Mouse (Mus musculus): ENCODE measurements around the gene Coro6. TPM values are rescaled to one million over a fixed set of nuclear protein-coding genes. Genes with fewer than 3 reads are reported as not detected.

The Coro6 gene
- polyA plus RNA-seq (2012; fragmentation: generic; extraction: Trizol): 50.6 TPM

DNA sequence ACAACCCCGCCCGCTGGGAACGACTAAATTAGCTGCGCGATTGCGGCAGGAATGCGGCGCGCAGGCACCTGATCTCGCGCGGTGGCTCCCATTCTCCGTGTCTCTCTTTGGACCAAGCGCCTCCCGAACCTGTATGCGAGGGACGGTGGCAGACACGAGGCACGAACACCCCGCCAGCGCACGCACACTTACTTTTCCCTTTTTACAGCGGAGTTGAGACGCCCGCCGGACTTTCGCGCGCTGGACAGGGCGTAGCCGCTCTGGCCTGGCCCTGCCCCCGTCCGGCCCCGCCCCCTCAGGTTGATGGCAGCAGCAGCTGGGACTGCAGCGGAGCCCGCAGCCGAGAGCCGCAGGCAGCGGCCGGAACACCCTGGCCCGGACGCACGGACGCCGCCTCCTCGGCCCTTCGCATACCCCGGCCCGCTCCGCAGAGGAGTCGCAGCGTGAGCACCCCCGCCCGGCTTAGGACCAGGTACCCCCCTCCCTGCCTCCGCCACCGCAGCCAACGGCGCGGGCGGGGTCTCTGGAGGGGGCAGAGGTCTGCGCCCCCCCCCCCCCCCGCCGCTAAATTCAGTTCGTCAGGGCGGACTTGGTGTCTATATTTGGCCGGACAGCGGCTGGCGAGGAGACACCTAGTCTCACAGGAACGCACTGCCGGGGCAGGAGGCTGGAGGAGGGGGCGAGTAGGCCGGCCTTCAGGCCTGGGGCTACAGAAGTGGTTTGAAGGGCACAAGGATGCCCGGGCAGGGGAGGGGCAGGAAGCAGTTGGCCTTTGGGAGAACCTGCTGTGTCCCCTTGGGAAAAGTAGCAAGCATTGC is at the start of gene Coro6:
Coro6 (plus strand) TSS at position 129 of the 818 bp plus-strand sequence.
- Histone ChIP-seq H3K79me2 (ENCODE audit: control insufficient read depth, insufficient read depth) (no peaks in the 10 kb centered on the region), H3K4me2 (ENCODE audit: low read depth) (peak within 1 kb of the TSS; percentile 98), H3K36me3 (ENCODE audit: control insufficient read depth, insufficient read depth) (no peaks in the 10 kb centered on the region), H3ac (ENCODE audit: control insufficient read depth, insufficient read length) (peak within 1 kb of the TSS; percentile 30), H3K4me3 (peak within 1 kb of the TSS; percentile 35), H3K27me3 (ENCODE audit: control insufficient read depth, insufficient read depth, insufficient read length) (no peaks in the 10 kb centered on the region)
- TF ChIP-seq E2F4 (IDR thresholded peaks at IDR 0.05; ENCODE audit: insufficient read depth) (peak; percentile 70), MYOG (IDR thresholded peaks at IDR 0.05; ENCODE audit: control insufficient read depth in 1 of 3, insufficient read depth in 1 of 3, insufficient read length in 2 of 3, low read depth in 2 of 3) (peak; percentile 7 to 93 (median 82)), REST (IDR thresholded peaks at IDR 0.05; ENCODE audit: insufficient read depth, insufficient read length) (no peak), POLR2AphosphoS2 (IDR thresholded peaks at IDR 0.05; ENCODE audit: insufficient read length, low read depth) (peak; percentile 91), POLR2A (IDR thresholded peaks at IDR 0.05; ENCODE audit: insufficient read length, low read depth) (peak; percentile 97), TCF12 (IDR thresholded peaks at IDR 0.05; ENCODE audit: insufficient read depth, poor library complexity, severe bottlenecking) (no peak), CEBPB (IDR thresholded peaks at IDR 0.05; ENCODE audit: insufficient read depth, poor library complexity, severe bottlenecking) (no peak), USF1 (IDR thresholded peaks at IDR 0.05; ENCODE audit: low read depth) (no peak), MYOD1 (IDR thresholded peaks at IDR 0.05; ENCODE audit: control insufficient read depth in 1 of 3, insufficient read length in 2 of 3, low read depth in 2 of 3) (peak in 2 of 3 experiments; percentile 97 to 99), TCF3 (IDR thresholded peaks at IDR 0.05; ENCODE audit: insufficient read length, low read depth) (peak; percentile 81)

DNA sequence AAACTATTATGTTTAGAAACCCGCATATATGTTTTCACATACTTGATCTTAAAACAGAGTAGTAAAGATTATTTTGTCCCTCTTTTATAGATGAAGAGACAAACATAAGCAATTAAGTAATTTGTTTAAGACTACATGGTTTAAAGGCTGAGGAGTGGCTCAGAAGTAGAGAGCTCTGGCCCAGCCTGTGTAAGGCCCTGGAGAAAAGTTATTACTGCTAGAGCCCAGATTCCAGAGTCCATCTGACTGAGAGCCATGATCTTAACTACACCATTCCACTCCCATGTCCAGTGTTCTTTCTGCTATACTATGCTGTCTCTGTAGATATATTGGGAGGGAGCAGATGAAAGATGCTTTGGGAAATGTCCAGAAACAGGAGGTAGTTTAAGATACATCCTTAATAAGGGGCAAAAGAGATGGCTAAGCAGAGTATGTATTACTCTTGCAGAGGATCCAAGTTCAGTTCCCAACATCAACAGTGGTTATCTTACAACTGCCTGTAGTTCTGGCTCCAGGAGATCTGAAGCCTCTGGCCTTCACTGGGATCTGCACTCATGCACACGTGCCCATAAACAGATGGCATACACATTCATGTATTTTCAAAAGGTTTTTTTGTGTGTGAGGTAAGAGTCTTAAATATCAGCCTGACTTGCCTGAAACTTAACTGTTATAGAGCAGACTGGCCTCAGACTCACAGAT is 47.9 kb upstream of the Coro6 start:
- Histone ChIP-seq H3ac (ENCODE audit: control insufficient read depth, insufficient read length) (no peak overlapping the region), H3K79me2 (ENCODE audit: control insufficient read depth, insufficient read depth) (no peaks in the 10 kb centered on the region), H3K27me3 (ENCODE audit: control insufficient read depth, insufficient read depth, insufficient read length) (no peaks in the 10 kb centered on the region), H3K36me3 (ENCODE audit: control insufficient read depth, insufficient read depth) (no peaks in the 10 kb centered on the region), H3K4me2 (ENCODE audit: low read depth) (no peak overlapping the region), H3K4me3 (no peak overlapping the region)
- TF ChIP-seq REST (IDR thresholded peaks at IDR 0.05; ENCODE audit: insufficient read depth, insufficient read length): no peak
- no peak for TF ChIP-seq MAX (IDR thresholded peaks at IDR 0.05; ENCODE audit: low read depth)
- no peak for TF ChIP-seq MYOG (IDR thresholded peaks at IDR 0.05; ENCODE audit: control insufficient read depth in 1 of 3, insufficient read depth in 1 of 3, insufficient read length in 2 of 3, low read depth in 2 of 3)
- TF ChIP-seq POLR2A (IDR thresholded peaks at IDR 0.05; ENCODE audit: insufficient read length, low read depth): no peak

- Histone ChIP-seq H3K36me3 (ENCODE audit: control insufficient read depth, insufficient read depth) (no peaks in the 10 kb centered on the region), H3K4me3 (no peak overlapping the region), H3K27me3 (ENCODE audit: control insufficient read depth, insufficient read depth, insufficient read length) (no peaks in the 10 kb centered on the region), H3K79me2 (ENCODE audit: control insufficient read depth, insufficient read depth) (no peaks in the 10 kb centered on the region), H3ac (ENCODE audit: control insufficient read depth, insufficient read length) (no peak overlapping the region), H3K4me2 (ENCODE audit: low read depth) (no peak overlapping the region)
- TF ChIP-seq MYOD1 (IDR thresholded peaks at IDR 0.05; ENCODE audit: control insufficient read depth in 1 of 3, insufficient read length in 2 of 3, low read depth in 2 of 3) (peak in 1 of 3 experiments; percentile 33), TCF12 (IDR thresholded peaks at IDR 0.05; ENCODE audit: insufficient read depth, poor library complexity, severe bottlenecking) (no peak)
Observed at GRCm38 (mm10) chr11:77416212-77417000, 45.8 kb upstream of the Coro6 start.

DNA sequence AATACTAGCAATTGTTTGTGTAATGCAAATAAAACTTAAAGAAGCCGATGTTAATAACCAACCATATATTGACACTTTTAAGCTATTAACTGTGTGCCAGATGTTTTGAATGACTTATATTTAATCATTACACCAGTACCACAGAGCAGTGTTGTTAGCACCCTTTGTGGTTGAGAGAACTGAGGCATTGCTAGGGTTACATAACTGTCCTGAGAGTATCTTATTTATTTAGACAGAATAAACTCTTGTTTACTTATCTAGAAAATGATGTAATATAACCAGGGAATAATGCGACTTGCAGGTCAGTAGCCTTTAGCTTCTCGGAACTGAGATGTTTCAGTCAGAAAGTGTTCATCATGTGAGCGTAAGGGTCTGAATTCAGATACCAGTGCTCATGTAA is 44.2 kb upstream of the Coro6 start:
- Histone ChIP-seq H3K27me3 (ENCODE audit: control insufficient read depth, insufficient read depth, insufficient read length) (no peaks in the 10 kb centered on the region), H3K4me3 (no peak overlapping the region), H3K4me2 (ENCODE audit: low read depth) (no peak overlapping the region), H3ac (ENCODE audit: control insufficient read depth, insufficient read length) (no peak overlapping the region), H3K36me3 (ENCODE audit: control insufficient read depth, insufficient read depth) (peaks cover 4% of the 10 kb centered on the region), H3K79me2 (ENCODE audit: control insufficient read depth, insufficient read depth) (no peaks in the 10 kb centered on the region)
- TF ChIP-seq REST (IDR thresholded peaks at IDR 0.05; ENCODE audit: insufficient read depth, insufficient read length): no peak
- no peak for TF ChIP-seq MAX (IDR thresholded peaks at IDR 0.05; ENCODE audit: low read depth)
- no peak for TF ChIP-seq USF1 (IDR thresholded peaks at IDR 0.05; ENCODE audit: low read depth)
- no peak for TF ChIP-seq POLR2A (IDR thresholded peaks at IDR 0.05; ENCODE audit: insufficient read length, low read depth)
- no peak for TF ChIP-seq MYOG (IDR thresholded peaks at IDR 0.05; ENCODE audit: control insufficient read depth in 1 of 3, insufficient read depth in 1 of 3, insufficient read length in 2 of 3, low read depth in 2 of 3)
- no peak for TF ChIP-seq SRF (IDR thresholded peaks at IDR 0.05; ENCODE audit: control insufficient read depth, insufficient read length, low read depth)
- no peak for TF ChIP-seq E2F4 (IDR thresholded peaks at IDR 0.05; ENCODE audit: insufficient read depth)
- no peak for TF ChIP-seq POLR2AphosphoS2 (IDR thresholded peaks at IDR 0.05; ENCODE audit: insufficient read length, low read depth)
